ENCODE assay signal across 22 mouse cellular contexts in genomic region chr15:16520556-16520955, GRCm38 (mm10).
A peak's percentile ranks its signal among the peaks of the same experiment; 100 is the strongest.
DNase-seq lines count a peak whose midpoint lies in the region; ATAC-seq and TF ChIP-seq lines count a peak whose summit lies in the region.
"Had no signal": no experiment of that assay in that cellular context is flagged by ENCODE, and none has a peak within 500 bp of the region (broad histone marks: within the 10 kb centered on the region; RNA-seq: fewer than 3 reads in every experiment).

No protein-coding gene starts in this region.

- DNase-seq in frontal cortex, postnatal 14 days (ENCODE audit: low spot score in 2 of 2), result no peak
- DNase-seq in brain, adult 2 months (ENCODE audit: low read depth, low spot score), result peak; percentile 68
- DNase-seq in layer of hippocampus, adult 2 months (ENCODE audit: low spot score in 2 of 2), result peak; percentile 74 to 77
- DNase-seq in layer of hippocampus, postnatal 25 days (ENCODE audit: extremely low spot score in 1 of 2, low spot score in 1 of 2), result peak; percentile 11 to 24
- DNase-seq in lung, postnatal 4 days, result no peak
- DNase-seq: adrenal gland, postnatal 10 days; cerebellum, adult 9-10 months; gastrocnemius, postnatal 14 days; heart, adult 11 months; heart, postnatal 10 days; kidney, postnatal 25 days; thymus, adult 18-20 months; thymus, postnatal 4 days had no signal

- no peak for TF ChIP-seq CTCF in layer of hippocampus, adult 2 months (conservative IDR thresholded peaks at IDR 0.05)

- no peak overlapping the region for H3K4me3 ChIP-seq in layer of hippocampus, adult 2 months
- H3K4me3 ChIP-seq: embryonic facial prominence, embryonic 15.5 days; forebrain, embryonic 15.5 days; heart, embryonic 12.5 days; hindbrain, embryonic 10.5 days; intestine, embryonic 15.5 days; stomach, embryonic 15.5 days had no signal

- peak; percentile 85 for ATAC-seq in frontal cortex, adult (ENCODE audit: low TSS enrichment)
- ATAC-seq in megakaryocyte progenitor cell, adult 5-6 weeks (replicated peaks; ENCODE audit: poor library complexity), result no peak
- ATAC-seq: forebrain, embryonic 15.5 days; hindbrain, embryonic 16.5 days; intestine, embryonic 15.5 days had no signal

- H3K27ac ChIP-seq in layer of hippocampus, adult 2 months, result peak overlapping the region; percentile 67
- H3K27ac ChIP-seq: embryonic facial prominence, embryonic 15.5 days; forebrain, embryonic 15.5 days; hindbrain, embryonic 10.5 days; intestine, embryonic 15.5 days; stomach, embryonic 15.5 days had no signal

Comparison
In these comparisons a context has a peak if more than half of its experiments do, and no peak if none do; other contexts are left out.
1. DNase-seq: peak in brain, adult 2 months (single experiment), layer of hippocampus, adult 2 months (2 of 2) and layer of hippocampus, postnatal 25 days (2 of 2); none in frontal cortex, postnatal 14 days (0 of 2) and lung, postnatal 4 days (0 of 2).